Mouse (Mus musculus): ENCODE measurements around the gene Olfr774.
"Not testable (repeated sequence)": the region's sequence is repeated elsewhere in the genome, so short reads cannot be mapped to it uniquely, and the experiment has no call there.

DNA sequence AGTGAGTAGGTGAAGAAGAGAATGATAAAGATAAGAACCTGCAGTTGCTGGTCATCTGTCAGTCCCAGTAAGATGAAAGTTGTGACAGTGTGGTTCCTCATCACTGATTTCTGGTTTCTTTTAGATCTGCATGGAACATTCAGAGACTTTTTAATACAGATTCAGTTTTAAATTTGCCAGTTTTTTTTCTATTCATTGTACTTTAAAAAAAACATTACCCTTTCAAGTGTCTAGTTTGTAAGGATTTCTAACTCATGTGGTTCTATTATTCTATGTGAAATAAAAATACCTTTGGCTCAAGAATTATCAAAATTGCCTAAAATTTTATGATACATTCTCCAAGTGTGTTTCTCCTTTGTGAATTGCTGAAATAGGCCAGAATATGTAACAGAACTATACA is 48.7 kb upstream of the Olfr774 start, which contains the start of gene Olfr773:
- TF ChIP-seq CTCF (conservative IDR thresholded peaks at IDR 0.05; ENCODE audit: low read length); NANOG (IDR thresholded peaks at IDR 0.05; ENCODE audit: borderline replicate concordance, low read length); POU5F1 (IDR thresholded peaks at IDR 0.05; ENCODE audit: borderline replicate concordance, low read length): not testable (repeated sequence)
